Mouse (Mus musculus): ENCODE results near the gene Casz1.

DNA sequence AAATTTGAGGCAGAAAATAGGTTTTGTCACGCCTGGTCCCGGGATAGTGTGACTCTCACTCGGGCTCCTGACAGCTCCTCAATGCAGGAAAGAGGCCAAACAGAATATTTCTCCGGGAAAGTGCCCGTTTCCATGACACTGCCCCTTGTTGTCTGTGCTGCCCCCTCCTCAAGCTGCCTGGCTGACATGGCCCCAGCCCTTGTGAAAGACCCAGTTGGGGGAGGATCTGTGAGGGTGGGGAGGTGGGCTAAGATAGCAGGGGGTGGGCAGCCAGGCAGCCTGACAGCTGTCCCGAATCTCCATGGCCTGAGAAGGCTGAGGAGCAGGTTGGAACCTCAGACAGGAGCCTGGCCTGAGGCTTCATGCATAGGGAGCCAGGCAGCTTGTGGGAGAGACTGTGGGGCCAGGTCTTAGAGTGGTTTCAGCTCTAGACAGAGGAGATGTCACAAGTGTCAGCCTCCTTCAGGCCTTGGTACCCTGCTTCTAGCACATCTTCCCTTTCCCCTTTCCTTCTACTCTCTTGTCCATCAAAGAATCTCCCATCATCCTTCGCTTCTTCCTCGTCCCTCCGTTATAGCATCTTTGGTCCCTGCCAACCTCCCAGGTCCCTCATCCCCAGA lies 81.8 kb downstream of the Casz1 start:
- no peak for TF ChIP-seq CTCF (IDR thresholded peaks at IDR 0.05; ENCODE audit: low read depth, low read length)
- TF ChIP-seq POLR2A (IDR thresholded peaks at IDR 0.05; ENCODE audit: borderline replicate concordance, low read depth, low read length): no peak
